Mouse (Mus musculus) ES-E14 (cell line): ENCODE data around the gene Egr2.

ENCODE experiments used
- CHD2 ChIP-seq: IDR thresholded peaks from 2 replicates; pipeline ENCODE4 v1.6.1; 2014; ENCODE audit warnings: mild to moderate bottlenecking, low read depth, low read length, inconsistent platforms
- HCFC1 ChIP-seq: IDR thresholded peaks from 2 replicates; pipeline ENCODE4 v1.6.1; 2012; ENCODE audit warnings: low read length, inconsistent platforms, borderline replicate concordance; ENCODE audit not compliant: insufficient read depth
- MAFK ChIP-seq: IDR thresholded peaks from 2 replicates; pipeline ENCODE4 v1.6.1; 2014; ENCODE audit warnings: mild to moderate bottlenecking, low read depth, low read length, inconsistent platforms; ENCODE audit not compliant: insufficient read depth
- ZC3H11A ChIP-seq: IDR thresholded peaks from 2 replicates; pipeline ENCODE4 v1.6.1; 2012; ENCODE audit warnings: low read depth, mild to moderate bottlenecking, inconsistent platforms, low read length, borderline replicate concordance
- ZNF384 ChIP-seq: IDR thresholded peaks from 2 replicates; pipeline ENCODE4 v1.6.1; 2012; ENCODE audit warnings: low read depth, low read length, inconsistent platforms

GRCm38 (mm10) chr10:67524694-67525093 is 10.6 kb upstream of the Egr2 start:
- TF ChIP-seq CHD2 (no peak), ZNF384 (no peak), MAFK (no peak), HCFC1 (no peak), ZC3H11A (no peak)
